Mouse (Mus musculus) CD4-positive naive resting alpha-beta T cell, adult 76 days (primary cell): ENCODE data around the gene Cep295nl. TPM values are rescaled to one million over a fixed set of nuclear protein-coding genes. Genes with fewer than 3 reads are reported as not detected.

Source experiments
- total RNA-seq: library from RNA; stranded (reverse); gene quantifications from one replicate; pipeline ENCODE4 v1.2.4, GENCODE M21; 2023

Cep295nl gene
- 5.8 TPM for total RNA-seq

GRCm38 (mm10) chr11:118342400-118342981, at the start of gene Cep295nl:
Gene Cep295nl, minus strand, starts transcription at chr11:118342500.

DNA sequence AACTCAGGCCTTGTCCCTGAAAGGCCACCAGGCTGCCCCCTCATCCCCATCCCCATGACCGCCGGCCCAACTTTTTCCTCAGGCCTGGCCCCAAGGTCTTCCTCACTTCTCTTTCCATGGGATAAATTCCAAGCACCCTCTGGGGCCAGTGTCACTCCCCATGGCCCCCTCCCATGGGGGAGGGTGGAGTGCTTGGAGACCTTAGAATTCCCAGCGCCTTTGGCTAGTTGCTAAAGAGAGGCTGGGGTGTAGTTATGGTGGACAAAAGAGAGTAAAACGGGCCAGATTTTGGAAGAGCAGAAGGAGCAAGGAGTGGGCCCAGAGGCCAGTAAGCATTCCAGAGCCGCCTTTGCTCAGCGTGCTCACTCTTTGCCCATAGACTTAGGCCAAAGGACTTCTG, 13.3 kb upstream of the Cep295nl start, which contains the start of gene Timp2:
Timp2 (minus strand) TSS at position 101 of the 400 bp plus-strand sequence.

DNA sequence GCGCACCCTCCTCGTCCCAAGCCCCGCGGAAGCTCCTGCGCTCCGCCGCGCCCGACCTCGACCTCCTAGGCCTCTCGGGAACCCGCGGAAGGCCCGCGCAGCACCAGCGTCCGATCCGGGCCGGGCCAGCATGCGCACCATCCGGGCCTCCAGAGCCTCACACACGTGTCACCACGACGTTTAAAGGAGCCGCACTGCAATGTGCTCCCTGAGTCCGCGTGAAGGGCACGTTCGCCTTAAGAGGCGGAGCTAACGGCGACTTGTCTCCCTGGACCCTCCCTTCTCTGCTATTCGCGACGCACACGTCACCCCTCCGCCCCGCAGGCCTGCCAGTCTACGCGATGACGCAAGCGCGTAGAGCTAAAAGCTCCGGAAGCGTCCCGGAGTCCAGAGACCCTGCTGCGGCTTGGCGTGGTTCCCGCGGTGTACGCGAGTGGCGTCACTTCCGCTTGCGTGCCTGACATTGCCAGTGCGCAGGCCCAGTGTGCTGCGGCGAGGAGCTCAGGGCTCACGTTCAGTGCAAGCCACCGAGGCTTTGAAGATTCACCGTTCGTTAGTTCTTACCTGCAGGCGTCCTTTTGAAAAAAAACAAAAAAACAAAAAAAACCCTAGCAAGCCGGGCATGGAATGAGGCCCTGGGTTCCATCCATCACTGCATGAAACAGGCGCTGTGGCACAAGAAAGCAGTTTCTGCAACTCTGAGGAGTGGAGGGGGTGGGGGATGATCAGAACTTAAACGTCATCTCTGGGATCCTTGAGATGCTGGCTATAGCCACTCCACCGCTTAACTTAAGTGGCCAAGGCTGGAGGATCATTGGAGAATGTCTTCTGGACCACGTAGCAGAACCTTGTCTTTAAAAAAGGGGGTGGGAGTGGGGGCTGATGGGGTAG, 52.1 kb downstream of the Cep295nl start, which contains the start of gene Usp36:
Usp36 (minus strand) TSS at position 246 of the 891 bp plus-strand sequence.

Other genes starting within 250 kb of the Cep295nl start
- 5.5 TPM for gene Dnah17, start 211.9 kb downstream of the Cep295nl start, total RNA-seq
- gene Cyth1, start 93.9 kb downstream of the Cep295nl start, total RNA-seq = 216 TPM
- 90.1 TPM for gene Usp36, start 52.3 kb downstream of the Cep295nl start, total RNA-seq
- 53.2 TPM for gene Timp2, start 13.2 kb upstream of the Cep295nl start, total RNA-seq
- 45.9 TPM for gene Lgals3bp, start 59.6 kb upstream of the Cep295nl start, total RNA-seq
- gene Cant1, start 76.6 kb upstream of the Cep295nl start, total RNA-seq = 45.0 TPM
- gene C1qtnf1, start 85.7 kb upstream of the Cep295nl start, total RNA-seq = not detected
- 10.1 TPM for gene Engase, start 134.3 kb upstream of the Cep295nl start, total RNA-seq